Mouse (Mus musculus): ENCODE data around the gene Pced1a. TPM values are rescaled to one million over a fixed set of nuclear protein-coding genes. Genes with fewer than 3 reads are reported as not detected.
"Not testable (repeated sequence)": the region's sequence is repeated elsewhere in the genome, so short reads cannot be mapped to it uniquely, and the experiment has no call there.

Gene Pced1a
- polyA plus RNA-seq, 1 experiment = 32.5 TPM

DNA sequence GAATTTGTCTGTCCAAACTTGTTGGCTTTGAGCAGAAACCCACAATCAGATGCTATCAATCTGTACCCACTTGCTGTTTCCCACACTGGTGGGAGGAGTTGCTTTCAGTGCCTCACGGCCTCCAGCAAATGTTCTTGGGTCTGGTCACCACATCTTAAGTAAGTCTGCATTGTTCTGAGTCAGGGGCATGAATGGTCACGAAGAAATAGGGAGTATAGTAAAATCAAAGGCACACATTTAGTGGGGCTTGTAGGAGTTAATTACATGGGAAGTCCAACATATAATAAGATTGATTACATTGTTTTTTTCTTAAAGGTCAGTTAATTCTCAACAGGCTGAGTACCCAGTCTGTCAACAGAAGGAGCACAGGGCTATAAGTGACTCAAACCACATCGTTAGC lies 41.3 kb downstream of the Pced1a start:
- no peak for TF ChIP-seq POLR2A (IDR thresholded peaks at IDR 0.05; ENCODE audit: borderline replicate concordance, extremely low read depth, insufficient read depth, insufficient read length, poor library complexity, severe bottlenecking)
- no peak for TF ChIP-seq CTCF (IDR thresholded peaks at IDR 0.05; ENCODE audit: borderline replicate concordance, extremely low read depth, insufficient read depth, insufficient read length)
- DNase-seq (ENCODE audit: low read depth) = no peak

DNA sequence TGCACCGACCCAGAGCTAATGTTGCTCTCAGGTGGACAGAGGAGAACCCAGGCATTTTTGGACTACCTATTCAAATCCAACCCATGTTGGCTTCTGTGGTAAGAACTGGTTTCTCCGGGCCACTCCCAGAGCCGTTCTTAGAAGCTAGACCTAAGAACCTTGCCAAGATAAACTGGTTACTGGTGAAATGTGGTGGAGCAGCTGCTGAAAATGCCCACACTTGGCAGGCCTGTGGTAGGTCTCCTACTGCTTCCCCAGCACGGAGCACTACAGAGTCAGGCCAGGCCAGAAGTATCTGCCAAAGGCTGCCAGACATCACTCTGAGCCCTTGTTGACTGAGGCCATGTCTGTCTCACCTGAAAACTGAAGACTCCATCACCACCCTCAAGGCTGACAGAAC lies 49.5 kb downstream of the Pced1a start:
- no peak for DNase-seq (ENCODE audit: low read depth)
- TF ChIP-seq POLR2A (IDR thresholded peaks at IDR 0.05; ENCODE audit: borderline replicate concordance, extremely low read depth, insufficient read depth, insufficient read length, poor library complexity, severe bottlenecking) (no peak), CTCF (IDR thresholded peaks at IDR 0.05; ENCODE audit: borderline replicate concordance, extremely low read depth, insufficient read depth, insufficient read length) (no peak)

DNA sequence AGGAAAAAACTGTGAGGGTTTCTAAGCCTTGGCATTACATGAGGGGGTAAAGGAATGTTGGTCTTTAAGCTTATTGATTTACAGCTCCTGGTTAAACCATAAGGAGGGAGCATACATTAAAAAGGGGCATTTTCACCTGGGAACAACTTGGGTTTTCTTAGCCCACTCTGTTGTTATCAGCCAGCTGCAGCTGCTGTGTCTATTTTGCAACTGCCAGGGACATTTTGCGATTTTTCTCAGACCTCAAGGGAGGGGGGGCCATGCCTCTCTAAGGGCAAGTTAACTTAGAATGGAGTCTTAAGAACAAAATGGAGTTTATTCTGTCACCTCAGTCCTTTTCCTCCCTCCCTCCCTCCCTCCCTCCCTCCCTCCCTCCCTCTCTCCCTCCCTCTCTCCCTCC lies 51.5 kb downstream of the Pced1a start:
- not testable (repeated sequence) for DNase-seq (ENCODE audit: low read depth)

DNA sequence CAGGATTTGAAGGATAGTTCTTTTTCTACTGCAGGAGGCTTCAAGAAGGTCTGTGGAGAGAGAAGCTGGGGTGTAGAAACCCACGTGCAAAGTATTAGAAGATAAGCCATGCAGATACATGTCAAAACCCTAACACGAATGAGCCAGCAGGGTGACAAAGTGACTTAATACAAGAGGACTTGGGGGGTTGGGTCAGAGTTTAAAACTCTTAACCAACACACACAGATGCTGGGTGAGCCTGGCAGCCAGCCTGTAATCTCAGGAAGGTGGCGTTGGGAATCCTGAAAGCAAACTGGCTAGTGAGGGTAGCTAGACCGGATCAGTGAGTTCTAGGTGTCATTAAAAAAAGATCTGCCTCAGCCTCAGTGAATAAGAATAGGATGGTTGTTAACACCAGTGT lies 57.1 kb downstream of the Pced1a start:
- TF ChIP-seq POLR2A (IDR thresholded peaks at IDR 0.05; ENCODE audit: borderline replicate concordance, extremely low read depth, insufficient read depth, insufficient read length, poor library complexity, severe bottlenecking) = no peak
- no peak for TF ChIP-seq CTCF (IDR thresholded peaks at IDR 0.05; ENCODE audit: borderline replicate concordance, extremely low read depth, insufficient read depth, insufficient read length)
- DNase-seq (ENCODE audit: low read depth) = no peak

Other genes with a start within 250 kb of the Pced1a start
- gene Snrpb, start 245.3 kb downstream of the Pced1a start, polyA plus RNA-seq (2012; rRNA removed) = 268 and 420 TPM in 2 replicates
- 0.05 TPM in 1 of 2 replicates, not detected in the other for gene Tmc2, start 229.5 kb downstream of the Pced1a start, polyA plus RNA-seq (2012; rRNA removed)
- 213 and 300 TPM in 2 replicates for gene Nop56, start 150.3 kb downstream of the Pced1a start, polyA plus RNA-seq (2012; rRNA removed)
- gene Idh3b, start 140.2 kb downstream of the Pced1a start, polyA plus RNA-seq (2012; rRNA removed) = 162 and 203 TPM in 2 replicates
- gene Ebf4, start 129.5 kb downstream of the Pced1a start, polyA plus RNA-seq (2012; rRNA removed) = 24.3 and 24.9 TPM in 2 replicates
- gene Cpxm1, start 27.1 kb downstream of the Pced1a start, polyA plus RNA-seq (2012; rRNA removed) = 15.4 and 24.0 TPM in 2 replicates
- gene Gm28372, start 19.5 kb downstream of the Pced1a start, polyA plus RNA-seq (2012; rRNA removed) = not detected in 2 replicates
- gene 1700020A23Rik, start 19.4 kb downstream of the Pced1a start, polyA plus RNA-seq (2012; rRNA removed) = not detected in 2 replicates
- gene Tmem239, start 18.2 kb downstream of the Pced1a start, polyA plus RNA-seq (2012; rRNA removed) = not detected in 2 replicates
- gene Vps16, start 362 bp downstream of the Pced1a start, polyA plus RNA-seq (2012; rRNA removed) = 114 and 169 TPM in 2 replicates
- gene Ptpra, start 25.6 kb upstream of the Pced1a start, polyA plus RNA-seq (2012; rRNA removed) = 119 and 127 TPM in 2 replicates
- 63.1 and 70.8 TPM in 2 replicates for gene Mrps26, start 139.0 kb upstream of the Pced1a start, polyA plus RNA-seq (2012; rRNA removed)
- gene Oxt, start 151.5 kb upstream of the Pced1a start, polyA plus RNA-seq (2012; rRNA removed) = 0.19 and 0.61 TPM in 2 replicates
- gene Avp, start 157.9 kb upstream of the Pced1a start, polyA plus RNA-seq (2012; rRNA removed) = 3.9 and 7.1 TPM in 2 replicates
- gene Fastkd5, start 205.3 kb upstream of the Pced1a start, polyA plus RNA-seq (2012; rRNA removed) = 4.6 and 5.6 TPM in 2 replicates
- gene Ubox5, start 205.3 kb upstream of the Pced1a start, polyA plus RNA-seq (2012; rRNA removed) = 10.3 and 11.6 TPM in 2 replicates
- gene Lzts3, start 218.1 kb upstream of the Pced1a start, polyA plus RNA-seq (2012; rRNA removed) = 28.7 and 32.7 TPM in 2 replicates
- gene Ddrgk1, start 240.0 kb upstream of the Pced1a start, polyA plus RNA-seq (2012; rRNA removed) = 42.4 and 47.8 TPM in 2 replicates
- 91.6 and 118 TPM in 2 replicates for gene Itpa, start 242.9 kb upstream of the Pced1a start, polyA plus RNA-seq (2012; rRNA removed)